Mouse (Mus musculus) cerebellum, adult 2 months (tissue): Measurements from ENCODE around the gene Pla2g6.

Experiments
- CTCF ChIP-seq: fragments of 200-500 bp; IDR thresholded peaks from 2 replicates; pipeline ENCODE4 v1.5.1; 2011; ENCODE audit warnings: low read depth, mild to moderate bottlenecking, control low read depth, low read length, moderate library complexity, borderline replicate concordance; ENCODE audit not compliant: insufficient read depth
- POLR2A ChIP-seq: fragments of 200-500 bp; IDR thresholded peaks from 2 replicates; pipeline ENCODE4 v1.6.1; 2011; ENCODE audit warnings: low read length, control low read depth, borderline replicate concordance; ENCODE audit not compliant: insufficient read depth

- TF ChIP-seq POLR2A (no peak), CTCF (no peak)
Observed at GRCm38 (mm10) chr15:79261095-79261725, 67.0 kb downstream of the Pla2g6 start.
